Mouse (Mus musculus) myocyte (in vitro differentiated cells): Measurements from ENCODE around the gene Sema4b.

Source experiments
- E2F4 ChIP-seq: IDR thresholded peaks from one replicate; pipeline ENCODE4 v1.6.1; 2011; ENCODE audit warnings: mild to moderate bottlenecking, control low read depth, moderate library complexity; ENCODE audit not compliant: insufficient read depth
- MYOG ChIP-seq, 3 experiments: IDR thresholded peaks; one replicate each; pipeline ENCODE4 v1.6.1; 2011; ENCODE audit warnings: control low read depth in 2 of 3, low read depth in 2 of 3, mild to moderate bottlenecking in 2 of 3; ENCODE audit not compliant: insufficient read length in 2 of 3, control insufficient read depth in 1 of 3, insufficient read depth in 1 of 3
- POLR2A ChIP-seq: IDR thresholded peaks from one replicate; pipeline ENCODE4 v1.6.1; 2011; ENCODE audit warnings: low read depth, mild to moderate bottlenecking, control low read depth, moderate library complexity; ENCODE audit not compliant: insufficient read length
- POLR2AphosphoS2 ChIP-seq: IDR thresholded peaks from one replicate; pipeline ENCODE4 v1.6.1; 2011; ENCODE audit warnings: low read depth, control low read depth; ENCODE audit not compliant: insufficient read length
- TCF12 ChIP-seq: IDR thresholded peaks from one replicate; pipeline ENCODE4 v1.6.1; 2011; ENCODE audit warnings: mild to moderate bottlenecking, control low read depth; ENCODE audit not compliant: poor library complexity, insufficient read depth, severe bottlenecking

GRCm38 (mm10) chr7:80209669-80210068, 23.0 kb downstream of the Sema4b start:
- TF ChIP-seq TCF12 = no peak
- no peak for TF ChIP-seq MYOG (IDR thresholded peaks at IDR 0.05; ENCODE audit: control insufficient read depth in 1 of 3, insufficient read depth in 1 of 3, insufficient read length in 2 of 3, low read depth in 2 of 3)
- no peak for TF ChIP-seq POLR2A
- TF ChIP-seq POLR2AphosphoS2 = no peak
- TF ChIP-seq E2F4 = no peak
